Mouse (Mus musculus) liver, postnatal 0 days (tissue): Measurements from ENCODE around the gene Ddo.

ENCODE experiments used
- CTCF ChIP-seq: sonication (generic); IDR thresholded peaks from 2 replicates; pipeline ENCODE4 v1.5.1; 2016; ENCODE audit warnings: antibody characterized with exemption, low read depth
- EP300 ChIP-seq: IDR thresholded peaks from 2 replicates; pipeline ENCODE4 v1.6.1; 2016; ENCODE audit warnings: antibody characterized with exemption, low read depth, mild to moderate bottlenecking

GRCm38 (mm10) chr10:40637331-40637730 lies 7.5 kb downstream of the Ddo start:
- TF ChIP-seq CTCF (no peak), EP300 (no peak)
